Mouse (Mus musculus) neural tube, embryonic 11.5 days (tissue): ENCODE data around the gene Ddx1. TPM values are rescaled to one million over a fixed set of nuclear protein-coding genes. Genes with fewer than 3 reads are reported as not detected.
A peak's percentile ranks its signal among the peaks of the same experiment; 100 is the strongest.
"Not testable (repeated sequence)": the region's sequence is repeated elsewhere in the genome, so short reads cannot be mapped to it uniquely, and the experiment has no call there.

Experiments
- ATAC-seq: fragments of 200-750 bp; cut with Nextera tagmentation; 2 replicates; pipeline ENCODE4 v1.8.0; 2017; ENCODE audit warnings: moderate number of reproducible peaks, mild to moderate bottlenecking, moderate TSS enrichment, moderate library complexity; ENCODE audit not compliant: insufficient read depth, low FRiP score, low TSS enrichment
- DNase-seq: peaks from one replicate; pipeline ENCODE4 v3.0.0-alpha.2; 2015; ENCODE audit warnings: low spot score
- H3K27ac ChIP-seq: fragments of 300-500 bp; sonication (generic); 2 replicates; pipeline ENCODE4 v1.5.1; 2014; ENCODE audit warnings: low read depth, mild to moderate bottlenecking, low read length
- H3K27me3 ChIP-seq: fragments of 300-500 bp; sonication (generic); 2 replicates; pipeline ENCODE4 v1.6.1; 2014; ENCODE audit warnings: mild to moderate bottlenecking, low read length, mixed read lengths; ENCODE audit not compliant: control insufficient read depth, insufficient read depth
- H3K36me3 ChIP-seq: fragments of 300-500 bp; sonication (generic); 2 replicates; pipeline ENCODE4 v1.6.1; 2014; ENCODE audit warnings: mild to moderate bottlenecking, low read length, moderate library complexity, mixed read lengths; ENCODE audit not compliant: control insufficient read depth, insufficient read depth
- H3K4me1 ChIP-seq: fragments of 300-500 bp; sonication (generic); 2 replicates; pipeline ENCODE4 v1.6.1; 2014; ENCODE audit warnings: low read length, mixed read lengths; ENCODE audit not compliant: control insufficient read depth, insufficient read depth
- H3K4me2 ChIP-seq: fragments of 300-500 bp; sonication (generic); 2 replicates; pipeline ENCODE4 v1.6.1; 2014; ENCODE audit warnings: low read depth, mild to moderate bottlenecking, moderate library complexity
- H3K4me3 ChIP-seq: fragments of 300-500 bp; sonication (generic); 2 replicates; pipeline ENCODE4 v1.5.1; 2014; ENCODE audit warnings: low read depth, low read length
- H3K9ac ChIP-seq: fragments of 300-500 bp; sonication (generic); 2 replicates; pipeline ENCODE4 v1.6.1; 2014; ENCODE audit warnings: mild to moderate bottlenecking, low read length
- H3K9me3 ChIP-seq: fragments of 300-500 bp; sonication (generic); 2 replicates; pipeline ENCODE4 v1.6.1; 2016; ENCODE audit warnings: low read length; ENCODE audit not compliant: control insufficient read depth
- WGBS: fragments of 180-500 bp; shearing (Covaris S2); extraction: QIAGEN DNeasy Blood & Tissue Kit; methylation state at CpG from one replicate; pipeline ENCODE4 v1.1.7; 2014; 5-methylcytosine and 5-hydroxymethylcytosine counted together
- polyA plus RNA-seq: library from polyadenylated mRNA; unstranded; fragments of >200 nt; fragmentation: Nextera tagmentation; extraction: Ambion mirVana; gene quantifications from 2 replicates; pipeline ENCODE4 v1.2.1, GENCODE M21; 2014

The Ddx1 gene
- polyA plus RNA-seq, 1 experiment from 2014 or later = 215 TPM

DNA sequence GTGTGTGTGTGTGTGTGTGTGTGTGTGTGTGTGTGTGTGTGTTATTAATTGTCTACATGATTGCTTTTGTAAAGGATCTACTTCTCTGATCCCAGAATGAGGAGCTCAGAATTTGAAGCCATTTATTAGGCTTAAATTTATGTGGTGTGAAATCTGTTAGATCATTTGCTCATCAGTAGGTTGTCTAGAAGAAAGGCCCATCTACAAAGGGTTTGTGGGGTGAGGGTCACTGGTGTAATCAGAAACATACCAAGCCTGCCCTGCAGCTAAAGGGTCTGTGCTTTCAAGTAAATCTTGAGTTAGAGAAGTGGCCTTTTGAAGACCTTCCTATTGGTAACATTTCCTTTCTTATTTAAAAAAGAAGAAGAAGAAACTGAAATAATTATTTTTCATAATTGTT, 53.5 kb downstream of the Ddx1 start:
- DNase-seq = no peak
- H3K4me1 ChIP-seq = no peaks in the 10 kb centered on the region
- no peak overlapping the region for H3K4me2 ChIP-seq
- H3K9ac ChIP-seq = no peak overlapping the region
- H3K36me3 ChIP-seq = no peaks in the 10 kb centered on the region
- H3K27me3 ChIP-seq = no peaks in the 10 kb centered on the region
- H3K9me3 ChIP-seq = no peaks in the 10 kb centered on the region
- no peak overlapping the region for H3K4me3 ChIP-seq
- no peak for ATAC-seq
- no peak overlapping the region for H3K27ac ChIP-seq

DNA sequence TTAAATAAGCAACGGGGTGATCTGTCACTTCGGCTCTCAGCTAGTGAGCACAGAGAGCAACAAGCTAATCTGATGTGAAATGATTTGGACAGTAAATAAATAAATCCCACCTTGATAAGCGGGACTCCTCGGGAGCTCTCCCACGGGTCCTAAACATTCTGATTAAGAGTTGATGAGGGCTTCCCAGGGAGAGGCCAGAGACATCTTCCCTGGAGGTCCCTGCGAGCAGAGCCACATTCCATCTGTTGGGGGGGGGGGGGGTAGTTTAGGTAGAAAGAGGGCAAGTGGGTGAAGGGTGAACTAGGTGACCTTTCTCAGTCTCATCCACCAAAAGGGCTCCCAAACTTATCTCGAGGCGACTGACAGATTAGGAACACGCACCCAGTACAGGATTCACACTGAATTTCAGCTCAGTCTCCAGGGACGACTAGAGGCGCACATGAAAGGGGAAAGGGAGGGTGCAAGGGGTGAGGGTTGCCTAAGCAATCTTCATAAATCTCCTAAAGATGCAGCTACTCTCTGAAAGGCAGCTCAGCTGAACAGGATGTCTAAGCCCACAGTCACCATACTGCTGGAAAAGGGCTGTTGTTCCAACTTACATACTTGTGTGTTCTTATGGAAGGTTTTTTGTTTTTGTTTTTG, 60.8 kb downstream of the Ddx1 start:
- Histone ChIP-seq H3K9ac (no peak overlapping the region), H3K27ac (no peak overlapping the region), H3K9me3 (no peaks in the 10 kb centered on the region), H3K4me3 (no peak overlapping the region), H3K36me3 (no peaks in the 10 kb centered on the region), H3K27me3 (no peaks in the 10 kb centered on the region), H3K4me2 (no peak overlapping the region), H3K4me1 (no peaks in the 10 kb centered on the region)
- 27% methylated on average over 11 of the region's 11 CpGs for WGBS
- ATAC-seq (no peak), DNase-seq (no peak)

DNA sequence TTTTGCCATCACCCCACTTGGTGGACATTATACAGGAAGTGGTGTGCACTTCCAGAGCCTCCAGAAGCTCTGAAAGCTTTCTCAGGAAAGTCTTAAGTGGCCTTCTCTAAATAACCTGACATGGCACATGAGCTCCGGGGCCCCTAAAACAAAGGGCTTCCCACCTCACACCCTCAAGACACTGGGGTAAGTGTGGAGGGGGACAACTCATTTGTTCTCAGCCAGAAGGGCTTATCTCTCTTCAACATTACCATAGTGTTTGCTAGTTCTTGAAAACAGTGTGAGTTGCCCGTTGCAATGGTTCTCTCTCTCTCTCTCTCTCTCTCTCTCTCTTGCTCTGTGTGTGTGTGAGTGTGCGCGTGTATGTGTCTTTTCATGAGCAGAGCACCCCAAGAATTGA, 62.8 kb downstream of the Ddx1 start:
- no peaks in the 10 kb centered on the region for H3K36me3 ChIP-seq
- no peaks in the 10 kb centered on the region for H3K9me3 ChIP-seq
- H3K27me3 ChIP-seq = no peaks in the 10 kb centered on the region
- peaks cover 4% of the 10 kb centered on the region for H3K4me1 ChIP-seq
- no peak overlapping the region for H3K9ac ChIP-seq
- WGBS = 93% methylated on average over 4 of the region's 4 CpGs
- H3K4me3 ChIP-seq = no peak overlapping the region
- H3K27ac ChIP-seq = no peak overlapping the region
- DNase-seq (no peak), ATAC-seq (no peak)
- no peak overlapping the region for H3K4me2 ChIP-seq

DNA sequence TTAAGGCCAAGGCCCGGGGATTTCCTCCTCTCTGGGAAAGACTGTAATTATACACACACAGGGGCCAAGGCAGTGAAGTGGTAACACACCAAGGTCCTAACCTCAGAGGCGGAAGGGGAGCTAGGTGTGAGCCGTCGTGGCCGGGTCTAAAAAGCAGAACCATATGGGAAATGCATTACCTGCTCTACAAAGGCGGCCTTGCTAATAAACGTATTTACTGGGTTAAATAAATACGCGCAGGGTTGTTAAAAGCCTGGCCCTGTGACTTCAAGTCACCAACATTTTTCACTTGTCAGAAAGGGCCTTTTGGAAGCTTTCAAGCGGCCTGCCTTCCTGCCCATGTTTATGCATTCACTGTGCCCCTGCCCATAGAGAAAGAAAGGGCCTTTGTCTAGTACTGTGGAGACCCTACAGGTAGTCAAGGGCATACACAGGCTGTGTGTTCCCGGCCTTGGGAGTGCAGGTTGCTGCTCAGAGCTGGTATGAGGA, 64.1 kb downstream of the Ddx1 start:
- Histone ChIP-seq H3K27ac (no peak overlapping the region), H3K27me3 (no peaks in the 10 kb centered on the region), H3K4me2 (no peak overlapping the region), H3K4me3 (no peak overlapping the region), H3K9ac (no peak overlapping the region), H3K9me3 (no peaks in the 10 kb centered on the region), H3K4me1 (peaks cover 6% of the 10 kb centered on the region), H3K36me3 (no peaks in the 10 kb centered on the region)
- WGBS = 37% methylated on average over 11 of the region's 11 CpGs
- ATAC-seq = no peak
- no peak for DNase-seq

DNA sequence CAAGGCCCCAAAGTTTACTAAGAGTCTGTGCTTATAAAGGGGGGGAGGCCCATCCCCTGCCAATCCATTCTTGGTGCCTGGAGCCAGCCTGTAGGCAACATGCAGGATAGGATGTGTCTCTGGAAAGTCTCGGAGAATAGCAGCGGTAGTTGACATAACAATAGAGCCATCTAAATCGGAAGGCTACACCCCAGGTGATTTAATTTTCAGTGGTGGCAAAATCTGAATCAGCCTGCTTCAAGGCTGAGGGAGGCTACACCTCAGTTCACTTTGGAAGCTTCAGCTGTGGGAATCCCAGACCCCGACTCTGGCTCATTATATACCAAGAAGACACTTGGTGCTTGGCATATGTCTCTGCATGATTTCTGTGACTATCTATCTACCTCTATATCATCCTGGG, 64.9 kb downstream of the Ddx1 start:
- not testable (repeated sequence) for H3K27ac ChIP-seq, DNase-seq, H3K27me3 ChIP-seq, ATAC-seq, H3K9me3 ChIP-seq, H3K36me3 ChIP-seq, H3K4me3 ChIP-seq, H3K9ac ChIP-seq, H3K4me2 ChIP-seq, H3K4me1 ChIP-seq
- WGBS = 89% methylated on average over 4 of the region's 4 CpGs

DNA sequence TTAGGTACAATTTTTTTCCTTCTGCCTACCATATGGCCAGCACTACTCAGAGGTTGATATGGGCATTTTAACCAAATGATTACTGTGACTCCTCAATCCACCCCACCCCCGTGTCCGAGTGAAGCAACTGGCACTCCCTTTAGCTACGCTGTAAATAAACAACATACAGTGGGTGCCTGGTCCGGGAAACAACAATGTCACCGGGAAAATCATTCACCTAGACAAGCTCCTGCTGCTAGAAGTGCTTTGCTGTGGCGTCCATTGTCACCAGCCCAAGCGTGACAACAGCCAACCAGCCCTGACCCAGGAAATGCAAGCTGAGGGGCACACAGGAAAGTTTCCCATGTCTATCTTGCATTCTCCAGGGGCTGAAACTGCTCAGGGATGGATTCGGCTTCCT, 66.8 kb downstream of the Ddx1 start:
- WGBS = 34% methylated on average over 8 of the region's 8 CpGs
- ATAC-seq (no peak), DNase-seq (no peak)
- Histone ChIP-seq H3K27me3 (no peaks in the 10 kb centered on the region), H3K9me3 (no peaks in the 10 kb centered on the region), H3K36me3 (no peaks in the 10 kb centered on the region), H3K4me1 (peaks cover 6% of the 10 kb centered on the region), H3K4me3 (no peak overlapping the region), H3K27ac (no peak overlapping the region), H3K9ac (no peak overlapping the region), H3K4me2 (no peak overlapping the region)

DNA sequence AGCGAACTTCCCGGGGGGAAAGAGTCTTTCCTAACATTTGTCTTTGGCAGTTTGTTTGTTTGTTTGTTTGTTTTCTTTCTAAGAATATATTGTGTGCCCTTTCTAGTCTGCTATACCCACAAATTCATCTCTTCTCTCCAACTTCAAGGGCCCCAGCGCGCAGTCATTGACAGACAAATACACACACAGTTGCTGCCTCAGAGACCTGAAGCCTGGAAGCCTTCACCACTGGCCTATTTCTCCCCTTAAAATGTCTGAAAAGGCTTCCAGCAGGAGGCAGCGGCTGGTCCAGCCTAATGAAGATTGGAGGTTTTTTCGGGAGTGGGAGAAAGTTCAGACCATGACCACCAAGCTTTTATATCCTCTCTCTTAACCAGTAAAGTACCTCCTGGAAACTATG, 67.3 kb downstream of the Ddx1 start:
- Histone ChIP-seq H3K4me1 (peaks cover 8% of the 10 kb centered on the region), H3K4me3 (no peak overlapping the region), H3K27me3 (no peaks in the 10 kb centered on the region), H3K27ac (no peak overlapping the region), H3K36me3 (no peaks in the 10 kb centered on the region), H3K9ac (no peak overlapping the region), H3K4me2 (no peak overlapping the region), H3K9me3 (no peaks in the 10 kb centered on the region)
- DNase-seq = no peak
- 72% methylated on average over 6 of the region's 6 CpGs for WGBS
- no peak for ATAC-seq

DNA sequence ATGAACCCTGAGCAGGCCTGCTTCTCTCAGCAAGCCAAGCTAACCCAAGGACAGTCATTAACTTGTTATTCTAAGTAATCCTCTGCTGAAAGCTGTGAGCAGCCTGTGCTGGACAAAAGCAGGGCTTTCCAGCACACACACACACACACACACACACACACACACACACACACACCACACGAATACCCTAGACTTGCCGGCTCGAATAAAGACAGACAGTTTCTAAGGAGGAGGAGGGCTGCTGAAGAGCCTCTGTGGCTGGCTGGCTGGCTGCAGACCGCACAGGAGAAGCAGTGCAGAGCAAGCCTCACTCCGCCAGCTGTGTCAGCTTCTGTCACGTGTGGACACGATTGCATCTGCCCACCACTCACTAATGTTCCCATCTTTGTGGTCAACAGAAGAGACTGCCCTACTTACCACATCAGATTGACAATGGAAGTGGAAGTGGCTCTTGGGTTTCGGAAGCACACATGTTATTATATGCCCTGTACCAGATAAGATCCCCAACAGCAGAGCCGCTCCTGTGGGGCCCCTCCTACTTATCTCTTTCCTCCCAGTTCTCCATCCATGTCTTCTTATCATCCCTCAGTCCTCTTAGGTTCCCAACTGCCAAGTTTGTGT, 68.2 kb downstream of the Ddx1 start:
- H3K4me2 ChIP-seq = no peak overlapping the region
- H3K27ac ChIP-seq = no peak overlapping the region
- no peaks in the 10 kb centered on the region for H3K27me3 ChIP-seq
- DNase-seq (peak; percentile 40), ATAC-seq (no peak)
- WGBS = 38% methylated on average over 9 of the region's 9 CpGs
- H3K4me3 ChIP-seq = no peak overlapping the region
- H3K9ac ChIP-seq = no peak overlapping the region
- no peaks in the 10 kb centered on the region for H3K36me3 ChIP-seq
- H3K4me1 ChIP-seq = peaks cover 9% of the 10 kb centered on the region
- no peaks in the 10 kb centered on the region for H3K9me3 ChIP-seq

DNA sequence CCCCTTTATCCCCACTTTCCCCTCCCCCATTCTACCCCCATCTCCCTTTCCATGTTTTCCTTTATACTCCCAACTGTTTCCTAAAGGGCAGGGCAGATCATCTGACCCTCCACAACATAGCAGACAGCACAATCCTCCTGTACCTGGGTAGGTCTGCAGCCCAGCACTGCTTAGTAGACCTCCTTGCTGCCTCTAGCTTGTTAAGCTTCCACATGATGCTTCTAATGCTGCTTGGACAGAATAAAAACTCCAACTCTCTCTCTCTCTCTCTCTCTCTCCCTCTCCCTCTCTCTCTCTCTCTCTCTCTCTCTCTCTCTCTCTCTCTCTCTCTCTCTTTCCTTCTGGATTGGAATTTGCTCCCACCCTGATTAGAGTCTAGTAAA, 68.7 kb downstream of the Ddx1 start:
- Histone ChIP-seq H3K27me3 (no peaks in the 10 kb centered on the region), H3K4me3 (no peak overlapping the region), H3K27ac (no peak overlapping the region), H3K4me2 (no peak overlapping the region), H3K9ac (no peak overlapping the region), H3K36me3 (no peaks in the 10 kb centered on the region), H3K9me3 (no peaks in the 10 kb centered on the region), H3K4me1 (peaks cover 9% of the 10 kb centered on the region)
- ATAC-seq (no peak), DNase-seq (no peak)
